Mouse (Mus musculus) embryonic facial prominence, embryonic 14.5 days (tissue): ENCODE results near the gene Spata25. TPM values are rescaled to one million over a fixed set of nuclear protein-coding genes. Genes with fewer than 3 reads are reported as not detected.
A peak's percentile ranks its signal among the peaks of the same experiment; 100 is the strongest.

Source experiments
- ATAC-seq: fragments of 200-750 bp; cut with Nextera tagmentation; 2 replicates; pipeline ENCODE4 v1.8.0; 2017; ENCODE audit warnings: low read depth, moderate number of reproducible peaks, moderate TSS enrichment
- DNase-seq: peaks from one replicate; pipeline ENCODE4 v3.0.0-alpha.2; 2015; ENCODE audit warnings: low spot score
- H3K27ac ChIP-seq: fragments of 300-500 bp; sonication (generic); replicated peaks from 2 replicates; pipeline ENCODE4 v1.5.1; 2014; ENCODE audit warnings: low read depth, mild to moderate bottlenecking, low read length, moderate library complexity
- H3K27me3 ChIP-seq: fragments of 300-500 bp; sonication (generic); replicated peaks from 2 replicates; pipeline ENCODE4 v1.6.1; 2014; ENCODE audit warnings: low read length; ENCODE audit not compliant: control insufficient read depth, insufficient read depth
- H3K36me3 ChIP-seq: fragments of 300-500 bp; sonication (generic); 2 replicates; pipeline ENCODE4 v1.6.1; 2014; ENCODE audit warnings: low read length, mixed read lengths; ENCODE audit not compliant: control insufficient read depth, insufficient read depth
- H3K4me1 ChIP-seq: fragments of 300-500 bp; sonication (generic); 2 replicates; pipeline ENCODE4 v1.6.1; 2014; ENCODE audit warnings: antibody characterized with exemption, low read length; ENCODE audit not compliant: control insufficient read depth, insufficient read depth
- H3K4me2 ChIP-seq: fragments of 300-500 bp; sonication (generic); 2 replicates; pipeline ENCODE4 v1.6.1; 2014; ENCODE audit warnings: low read depth, mild to moderate bottlenecking, low read length, moderate library complexity, mixed read lengths
- H3K4me3 ChIP-seq: fragments of 300-500 bp; sonication (generic); 2 replicates; pipeline ENCODE4 v1.5.1; 2014; ENCODE audit warnings: low read depth, mild to moderate bottlenecking, low read length
- H3K9ac ChIP-seq: fragments of 300-500 bp; sonication (generic); 2 replicates; pipeline ENCODE4 v1.6.1; 2014; ENCODE audit warnings: low read depth, mild to moderate bottlenecking, low read length, moderate library complexity, mixed read lengths
- H3K9me3 ChIP-seq: fragments of 300-500 bp; sonication (generic); 2 replicates; pipeline ENCODE4 v1.6.1; 2016; ENCODE audit warnings: low read length; ENCODE audit not compliant: control insufficient read depth
- WGBS: fragments of 180-500 bp; shearing (Covaris S2); extraction: QIAGEN DNeasy Blood & Tissue Kit; methylation state at CpG from one replicate; pipeline ENCODE4 v1.1.7; 2014; 5-methylcytosine and 5-hydroxymethylcytosine counted together
- polyA plus RNA-seq: library from polyadenylated mRNA; unstranded; fragments of >200 nt; fragmentation: Nextera tagmentation; extraction: Ambion mirVana; gene quantifications from 2 replicates; pipeline ENCODE4 v1.2.1, GENCODE M21; 2014

The Spata25 gene
- polyA plus RNA-seq, 1 experiment from 2014 or later: not detected

GRCm38 (mm10) chr2:164822636-164823165, 5.6 kb downstream of the Spata25 start, which contains the start of gene Zswim1:
Gene Zswim1, plus strand, starts transcription at chr2:164822686.
- peak within 1 kb of the TSS; percentile 55 for H3K4me2 ChIP-seq
- no peaks in the 10 kb centered on the region for H3K27me3 ChIP-seq
- peak within 1 kb of the TSS; percentile 67 for H3K4me3 ChIP-seq
- H3K4me1 ChIP-seq: peaks cover 3% of the 10 kb centered on the region
- peak within 1 kb of the TSS; percentile 79 for H3K27ac ChIP-seq
- peak; percentile 100 for ATAC-seq
- H3K36me3 ChIP-seq: peaks cover 43% of the 10 kb centered on the region
- H3K9ac ChIP-seq: peak within 1 kb of the TSS; percentile 69
- peak; percentile 99 for DNase-seq
- H3K9me3 ChIP-seq: no peaks in the 10 kb centered on the region
- 1% methylated on average over 32 of the region's 32 CpGs for WGBS

GRCm38 (mm10) chr2:164821060-164821459, 7.3 kb downstream of the Spata25 start:
- ATAC-seq: no peak
- 88% methylated on average over 6 of the region's 6 CpGs for WGBS
- H3K4me2 ChIP-seq: no peak overlapping the region
- H3K9ac ChIP-seq: no peak overlapping the region
- H3K9me3 ChIP-seq: no peaks in the 10 kb centered on the region
- H3K4me3 ChIP-seq: no peak overlapping the region
- peaks cover 27% of the 10 kb centered on the region for H3K36me3 ChIP-seq
- H3K27ac ChIP-seq: no peak overlapping the region
- H3K4me1 ChIP-seq: peaks cover 3% of the 10 kb centered on the region
- DNase-seq: no peak
- H3K27me3 ChIP-seq: no peaks in the 10 kb centered on the region

GRCm38 (mm10) chr2:164817703-164818102, 10.6 kb downstream of the Spata25 start:
- ATAC-seq: no peak
- no peak overlapping the region for H3K4me3 ChIP-seq
- no peaks in the 10 kb centered on the region for H3K4me1 ChIP-seq
- WGBS: 54% methylated on average over 5 of the region's 5 CpGs
- peaks cover 13% of the 10 kb centered on the region for H3K36me3 ChIP-seq
- H3K27ac ChIP-seq: no peak overlapping the region
- H3K27me3 ChIP-seq: no peaks in the 10 kb centered on the region
- H3K9ac ChIP-seq: no peak overlapping the region
- no peak overlapping the region for H3K4me2 ChIP-seq
- DNase-seq: peak; percentile 62
- H3K9me3 ChIP-seq: no peaks in the 10 kb centered on the region

GRCm38 (mm10) chr2:164817206-164817605, 11.1 kb downstream of the Spata25 start:
- H3K4me1 ChIP-seq: no peaks in the 10 kb centered on the region
- DNase-seq: no peak
- H3K36me3 ChIP-seq: peaks cover 13% of the 10 kb centered on the region
- H3K4me3 ChIP-seq: no peak overlapping the region
- no peak for ATAC-seq
- H3K27me3 ChIP-seq: no peaks in the 10 kb centered on the region
- no peak overlapping the region for H3K27ac ChIP-seq
- H3K9ac ChIP-seq: no peak overlapping the region
- H3K9me3 ChIP-seq: no peaks in the 10 kb centered on the region
- 80% methylated on average over 6 of the region's 6 CpGs for WGBS
- no peak overlapping the region for H3K4me2 ChIP-seq

- Histone ChIP-seq H3K4me1 (no peaks in the 10 kb centered on the region), H3K9me3 (no peaks in the 10 kb centered on the region), H3K27ac (no peak overlapping the region), H3K4me3 (no peak overlapping the region), H3K9ac (no peak overlapping the region), H3K36me3 (peaks cover 6% of the 10 kb centered on the region; the same call in 1 of the 2 replicates), H3K27me3 (no peaks in the 10 kb centered on the region), H3K4me2 (no peak overlapping the region)
- 94% methylated on average over 8 of the region's 8 CpGs for WGBS
- ATAC-seq: no peak
- DNase-seq: no peak
These were observed 12.5 kb downstream of the Spata25 start for GRCm38 (mm10) chr2:164815821-164816220.

- H3K27me3 ChIP-seq: no peaks in the 10 kb centered on the region
- peaks cover 1% of the 10 kb centered on the region; the same call in 1 of the 2 replicates for H3K36me3 ChIP-seq
- DNase-seq: no peak
- 89% methylated on average over 5 of the region's 5 CpGs for WGBS
- ATAC-seq: no peak
- H3K9ac ChIP-seq: no peak overlapping the region
- H3K4me3 ChIP-seq: no peak overlapping the region
- H3K4me1 ChIP-seq: no peaks in the 10 kb centered on the region
- no peaks in the 10 kb centered on the region for H3K9me3 ChIP-seq
- H3K4me2 ChIP-seq: no peak overlapping the region
- H3K27ac ChIP-seq: no peak overlapping the region
These were observed 13.0 kb downstream of the Spata25 start for GRCm38 (mm10) chr2:164815348-164815747.

GRCm38 (mm10) chr2:164813557-164813956, 14.8 kb downstream of the Spata25 start:
- ATAC-seq: no peak
- no peaks in the 10 kb centered on the region for H3K9me3 ChIP-seq
- H3K36me3 ChIP-seq: 0 out of 2 replicates have a peak, but pooled peaks cover 5% of the 10 kb centered on the region
- H3K27ac ChIP-seq: no peak overlapping the region
- no peaks in the 10 kb centered on the region for H3K4me1 ChIP-seq
- no peaks in the 10 kb centered on the region for H3K27me3 ChIP-seq
- 48% methylated on average over 2 of the region's 2 CpGs for WGBS
- no peak overlapping the region for H3K4me2 ChIP-seq
- no peak overlapping the region for H3K9ac ChIP-seq
- H3K4me3 ChIP-seq: no peak overlapping the region
- DNase-seq: no peak

GRCm38 (mm10) chr2:164806614-164807013, 21.7 kb downstream of the Spata25 start:
- DNase-seq (no peak), ATAC-seq (no peak)
- WGBS: 64% methylated on average over 7 of the region's 7 CpGs
- Histone ChIP-seq H3K9ac (0 out of 2 replicates have a peak overlapping the region, but pooled peaks have one; percentile 5), H3K4me3 (no peak overlapping the region), H3K27ac (no peak overlapping the region), H3K9me3 (no peaks in the 10 kb centered on the region), H3K27me3 (no peaks in the 10 kb centered on the region), H3K4me1 (peaks cover 13% of the 10 kb centered on the region; the same call in 1 of the 2 replicates), H3K36me3 (0 out of 2 replicates have a peak, but pooled peaks cover 6% of the 10 kb centered on the region), H3K4me2 (no peak overlapping the region)

GRCm38 (mm10) chr2:164805332-164805718, 23.0 kb downstream of the Spata25 start:
- no peak for DNase-seq
- peak overlapping the region; percentile 78 for H3K9ac ChIP-seq
- 3% methylated on average over 14 of the region's 21 CpGs for WGBS

More at GRCm38 (mm10) chr2:164805332-164805718, 23.0 kb downstream of the Spata25 start:
- Histone ChIP-seq H3K4me1 (peaks cover 13% of the 10 kb centered on the region; the same call in 1 of the 2 replicates), H3K9me3 (no peaks in the 10 kb centered on the region), H3K4me2 (peak overlapping the region; percentile 82), H3K36me3 (peaks cover 18% of the 10 kb centered on the region; the same call in 1 of the 2 replicates), H3K27ac (peak overlapping the region; percentile 64; the same call in 1 of the 2 replicates), H3K4me3 (peak overlapping the region; percentile 76), H3K27me3 (no peaks in the 10 kb centered on the region)
- peak; percentile 44 for ATAC-seq
